Mouse (Mus musculus) spleen, adult 2 months (tissue): ENCODE results near the gene Ifi27l2b.

Experiments
- CTCF ChIP-seq: fragments of 200-500 bp; IDR thresholded peaks from 2 replicates; pipeline ENCODE4 v1.5.1; 2011; ENCODE audit warnings: mild to moderate bottlenecking, inconsistent platforms; ENCODE audit not compliant: insufficient read depth, insufficient read length, insufficient replicate concordance; ENCODE audit errors: extremely low read depth
- POLR2A ChIP-seq: fragments of 200-500 bp; IDR thresholded peaks from 2 replicates; pipeline ENCODE4 v1.6.1; 2011; ENCODE audit warnings: low read depth, low read length, inconsistent platforms

GRCm38 (mm10) chr12:103474481-103474880 lies 17.5 kb upstream of the Ifi27l2b start:
- no peak for TF ChIP-seq CTCF
- TF ChIP-seq POLR2A, result no peak
